Mouse (Mus musculus) megakaryocyte, embryonic 14.5 days (primary cell): Measurements from ENCODE around the gene Pde4d.

ENCODE experiments used
- FLI1 ChIP-seq: IDR thresholded peaks from 2 replicates; pipeline ENCODE4 v1.6.1; 2012; ENCODE audit warnings: low read length, inconsistent platforms, mixed read lengths
- GATA1 ChIP-seq: IDR thresholded peaks from 3 replicates; pipeline ENCODE4 v1.6.1; 2012; ENCODE audit warnings: mixed read lengths, low read length, inconsistent platforms, borderline replicate concordance

DNA sequence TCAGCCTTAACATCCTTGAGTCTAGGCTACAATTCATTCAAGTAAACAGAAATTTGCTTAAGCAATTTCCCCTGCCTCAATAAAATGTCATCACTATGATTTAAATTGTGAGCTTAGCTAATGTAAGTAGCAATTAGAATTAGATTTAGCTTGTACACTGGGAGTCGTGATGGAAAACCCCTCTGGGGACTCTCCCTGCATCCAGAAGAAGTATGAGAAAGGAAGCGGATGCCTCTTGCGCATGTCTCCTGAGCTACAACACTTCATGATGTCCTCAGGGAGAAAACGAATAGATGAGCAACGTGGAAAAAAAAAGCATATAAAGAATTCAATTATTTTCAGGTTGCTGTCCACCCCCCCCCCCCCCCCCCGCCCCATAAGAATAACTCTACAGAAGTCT lies 20.9 kb upstream of the Pde4d start:
- no peak for TF ChIP-seq GATA1
- no peak for TF ChIP-seq FLI1
